Mouse (Mus musculus): ENCODE measurements at regions not wholly inside any gene's neighbourhood (a gene's known extent, or its start where the extent isn't known, plus 50 kb on each side); places are given as distances from the start of the nearest gene placed in this dataset.

DNA sequence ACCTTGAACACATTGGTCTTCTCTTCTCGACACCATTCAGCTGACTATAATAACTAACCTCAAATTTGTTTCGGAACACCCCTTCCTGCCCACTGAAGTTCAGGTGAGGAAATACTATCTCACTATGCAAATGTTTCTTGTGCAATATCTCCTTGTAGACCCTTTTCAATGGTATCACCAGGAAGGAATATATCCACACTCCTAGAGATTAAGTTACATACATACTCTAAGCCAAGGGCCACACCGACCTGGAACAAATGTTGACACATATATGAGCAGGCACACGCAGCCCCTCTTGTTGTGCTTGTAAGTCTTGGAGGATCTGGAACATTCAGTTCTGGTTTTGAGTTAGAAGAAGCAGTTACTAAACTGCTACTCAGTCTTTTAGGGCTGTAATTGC lies 303.7 kb downstream of the Tpbg start:
- in situ Hi-C loops (cut with MboI; ENCODE audit: low sequenced_read_pairs in 2 of 2, unreplicated experiment in 2 of 2) = no loop called here
- no peak overlapping the region for H3K9ac ChIP-seq (ENCODE audit: insufficient read depth, low read depth, low read length, poor library complexity, severe bottlenecking)
- no peaks in the 10 kb centered on the region for H3K9me3 ChIP-seq (ENCODE audit: control insufficient read depth, insufficient read depth, low read depth, low read length)
- TF ChIP-seq ZNF384 (IDR thresholded peaks at IDR 0.05; ENCODE audit: low read depth, low read length) (no peak), ZC3H11A (IDR thresholded peaks at IDR 0.05; ENCODE audit: borderline replicate concordance, low read depth, low read length) (no peak), MAFK (IDR thresholded peaks at IDR 0.05; ENCODE audit: insufficient read depth, low read depth, low read length) (no peak), HCFC1 (IDR thresholded peaks at IDR 0.05; ENCODE audit: borderline replicate concordance, insufficient read depth, low read length) (no peak), CHD2 (IDR thresholded peaks at IDR 0.05; ENCODE audit: low read depth, low read length) (no peak)
- no peak overlapping the region for H3K27ac ChIP-seq (ENCODE audit: insufficient read depth, low read depth, low read length, poor library complexity, severe bottlenecking)
- no peak overlapping the region for H3K4me3 ChIP-seq (ENCODE audit: insufficient read depth in 1 of 2, low read depth in 1 of 2, low read length in 2 of 2, poor library complexity in 1 of 2, severe bottlenecking in 1 of 2)
- H3K4me1 ChIP-seq (ENCODE audit: control insufficient read depth in 2 of 2, insufficient read depth in 2 of 2, low read length in 2 of 2, poor library complexity in 1 of 2) = no peaks in the 10 kb centered on the region
- H3K36me3 ChIP-seq (ENCODE audit: control insufficient read depth, insufficient read depth, low read length, poor library complexity, severe bottlenecking) = no peaks in the 10 kb centered on the region
- DNase-seq (ENCODE audit: low read depth, low spot score) = no peak

DNA sequence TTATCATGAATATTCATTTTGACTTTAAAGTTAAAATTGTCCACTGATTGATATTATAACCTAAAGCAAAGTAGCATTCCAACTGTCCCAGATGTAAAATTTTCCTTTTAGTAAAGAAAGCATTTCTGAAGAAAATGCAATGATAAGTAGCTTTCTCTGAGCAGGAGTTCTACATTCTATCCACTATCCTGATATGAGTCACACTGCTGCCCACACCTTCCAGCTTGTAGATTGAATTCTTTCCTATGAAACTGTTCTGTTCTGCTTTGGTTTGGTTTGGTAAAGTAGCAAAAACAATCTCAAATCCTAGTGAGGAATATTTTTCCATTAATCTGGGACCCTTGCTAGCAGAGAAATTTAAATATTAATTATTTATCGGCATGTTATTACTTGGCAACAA lies 304.4 kb downstream of the Ube2cbp start:
- TF ChIP-seq HCFC1 (IDR thresholded peaks at IDR 0.05; ENCODE audit: borderline replicate concordance, insufficient read depth, low read length) = no peak
- no peak for TF ChIP-seq MAFK (IDR thresholded peaks at IDR 0.05; ENCODE audit: insufficient read depth, low read depth, low read length)
- TF ChIP-seq ZC3H11A (IDR thresholded peaks at IDR 0.05; ENCODE audit: borderline replicate concordance, low read depth, low read length) = no peak
- Histone ChIP-seq H3K36me3 (ENCODE audit: control insufficient read depth, insufficient read depth, low read length, poor library complexity, severe bottlenecking) (no peaks in the 10 kb centered on the region), H3K4me1 (ENCODE audit: control insufficient read depth in 2 of 2, insufficient read depth in 2 of 2, low read length in 2 of 2, poor library complexity in 1 of 2) (no peaks in the 10 kb centered on the region), H3K4me3 (ENCODE audit: insufficient read depth in 1 of 2, low read depth in 1 of 2, low read length in 2 of 2, poor library complexity in 1 of 2, severe bottlenecking in 1 of 2) (no peak overlapping the region), H3K9me3 (ENCODE audit: control insufficient read depth, insufficient read depth, low read depth, low read length) (no peaks in the 10 kb centered on the region), H3K27ac (ENCODE audit: insufficient read depth, low read depth, low read length, poor library complexity, severe bottlenecking) (no peak overlapping the region), H3K9ac (ENCODE audit: insufficient read depth, low read depth, low read length, poor library complexity, severe bottlenecking) (no peak overlapping the region)
- in situ Hi-C loops (cut with MboI; ENCODE audit: low sequenced_read_pairs in 2 of 2, unreplicated experiment in 2 of 2) = no loop called here
- no peak for DNase-seq (ENCODE audit: low read depth, low spot score)

DNA sequence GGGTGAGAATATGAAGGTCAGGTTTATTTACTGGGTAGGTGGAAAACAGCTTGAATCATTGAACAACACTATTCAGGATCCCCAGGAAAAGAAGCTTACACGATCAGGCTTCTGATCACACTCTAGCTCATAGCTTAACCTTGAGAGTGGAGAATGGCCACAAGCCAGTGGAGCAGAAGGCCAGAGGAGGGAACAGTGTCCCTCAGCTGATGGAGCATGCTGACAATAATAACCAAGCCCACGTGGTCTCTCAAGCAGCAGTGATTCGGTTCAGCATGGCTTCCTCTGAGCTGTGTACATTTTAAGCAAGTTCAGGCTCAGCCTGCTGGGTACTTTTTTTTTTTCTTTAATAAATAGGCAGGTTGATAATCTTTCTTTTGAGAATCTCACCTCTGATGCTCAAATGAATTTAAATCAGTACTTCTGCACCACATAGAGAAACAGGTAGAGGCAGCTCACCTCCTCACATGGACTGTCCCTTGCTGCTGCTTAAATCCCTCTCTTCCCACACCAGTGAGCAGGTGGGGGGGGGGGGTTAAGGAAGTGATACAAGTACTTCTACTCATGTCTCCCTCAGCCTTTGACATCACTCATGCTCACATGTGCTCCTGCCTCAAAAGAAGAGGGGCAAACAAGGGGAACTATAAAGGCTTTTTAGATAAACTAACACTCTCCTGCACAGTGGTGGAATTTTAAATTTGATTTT lies 298.2 kb downstream of the Ube2cbp start:
- Histone ChIP-seq H3K9me3 (ENCODE audit: control insufficient read depth, insufficient read depth, low read depth, low read length) (no peaks in the 10 kb centered on the region), H3K4me1 (ENCODE audit: control insufficient read depth in 2 of 2, insufficient read depth in 2 of 2, low read length in 2 of 2, poor library complexity in 1 of 2) (no peaks in the 10 kb centered on the region), H3K4me3 (ENCODE audit: insufficient read depth in 1 of 2, low read depth in 1 of 2, low read length in 2 of 2, poor library complexity in 1 of 2, severe bottlenecking in 1 of 2) (no peak overlapping the region), H3K9ac (ENCODE audit: insufficient read depth, low read depth, low read length, poor library complexity, severe bottlenecking) (no peak overlapping the region), H3K27ac (ENCODE audit: insufficient read depth, low read depth, low read length, poor library complexity, severe bottlenecking) (no peak overlapping the region), H3K36me3 (ENCODE audit: control insufficient read depth, insufficient read depth, low read length, poor library complexity, severe bottlenecking) (no peaks in the 10 kb centered on the region)
- in situ Hi-C loops (cut with MboI; ENCODE audit: low sequenced_read_pairs in 2 of 2, unreplicated experiment in 2 of 2) = no loop called here
- TF ChIP-seq CHD2 (IDR thresholded peaks at IDR 0.05; ENCODE audit: low read depth, low read length) = no peak
- TF ChIP-seq ZC3H11A (IDR thresholded peaks at IDR 0.05; ENCODE audit: borderline replicate concordance, low read depth, low read length) = no peak
- TF ChIP-seq HCFC1 (IDR thresholded peaks at IDR 0.05; ENCODE audit: borderline replicate concordance, insufficient read depth, low read length) = no peak
- no peak for TF ChIP-seq ZNF384 (IDR thresholded peaks at IDR 0.05; ENCODE audit: low read depth, low read length)
- TF ChIP-seq MAFK (IDR thresholded peaks at IDR 0.05; ENCODE audit: insufficient read depth, low read depth, low read length) = no peak
- no peak for DNase-seq (ENCODE audit: low read depth, low spot score)

DNA sequence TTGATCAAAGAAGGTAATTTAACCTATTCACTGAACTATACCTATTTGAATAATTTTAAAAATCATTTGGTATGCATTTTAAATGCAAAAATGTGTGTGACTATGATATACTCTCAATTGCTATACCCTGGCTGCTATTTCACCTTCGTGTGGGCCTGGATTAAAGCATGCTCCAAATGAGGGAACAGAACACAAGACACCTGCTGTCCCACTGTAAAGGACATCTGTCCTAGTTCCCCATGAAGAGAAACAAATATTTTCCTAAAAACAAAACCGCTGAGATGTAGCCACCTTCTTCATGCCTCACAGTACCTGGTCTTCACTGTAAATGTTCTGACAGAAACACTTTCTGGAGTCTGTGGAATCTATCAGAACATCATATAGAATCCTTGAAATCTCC lies 294.0 kb downstream of the Ube2cbp start:
- no peaks in the 10 kb centered on the region for H3K36me3 ChIP-seq (ENCODE audit: control insufficient read depth, insufficient read depth, low read length, poor library complexity, severe bottlenecking)
- no peaks in the 10 kb centered on the region for H3K9me3 ChIP-seq (ENCODE audit: control insufficient read depth, insufficient read depth, low read depth, low read length)
- in situ Hi-C loops (cut with MboI; ENCODE audit: low sequenced_read_pairs in 2 of 2, unreplicated experiment in 2 of 2) = no loop called here
- no peak for DNase-seq (ENCODE audit: low read depth, low spot score)
- no peak for TF ChIP-seq MAFK (IDR thresholded peaks at IDR 0.05; ENCODE audit: insufficient read depth, low read depth, low read length)
- TF ChIP-seq ZNF384 (IDR thresholded peaks at IDR 0.05; ENCODE audit: low read depth, low read length) = no peak
- no peak for TF ChIP-seq ZC3H11A (IDR thresholded peaks at IDR 0.05; ENCODE audit: borderline replicate concordance, low read depth, low read length)
- no peak for TF ChIP-seq CHD2 (IDR thresholded peaks at IDR 0.05; ENCODE audit: low read depth, low read length)
- TF ChIP-seq HCFC1 (IDR thresholded peaks at IDR 0.05; ENCODE audit: borderline replicate concordance, insufficient read depth, low read length) = no peak
- no peak overlapping the region for H3K27ac ChIP-seq (ENCODE audit: insufficient read depth, low read depth, low read length, poor library complexity, severe bottlenecking)
- H3K9ac ChIP-seq (ENCODE audit: insufficient read depth, low read depth, low read length, poor library complexity, severe bottlenecking) = no peak overlapping the region
- H3K4me1 ChIP-seq (ENCODE audit: control insufficient read depth in 2 of 2, insufficient read depth in 2 of 2, low read length in 2 of 2, poor library complexity in 1 of 2) = no peaks in the 10 kb centered on the region
- H3K4me3 ChIP-seq (ENCODE audit: insufficient read depth in 1 of 2, low read depth in 1 of 2, low read length in 2 of 2, poor library complexity in 1 of 2, severe bottlenecking in 1 of 2) = no peak overlapping the region

Data from ES-E14 (cell line).